Mouse (Mus musculus): Measurements from ENCODE around the gene Pmel. TPM values are rescaled to one million over a fixed set of nuclear protein-coding genes. Genes with fewer than 3 reads are reported as not detected.
A peak's percentile ranks its signal among the peaks of the same experiment; 100 is the strongest.
"Not testable (repeated sequence)": the region's sequence is repeated elsewhere in the genome, so short reads cannot be mapped to it uniquely, and the experiment has no call there.

Pmel gene
- polyA plus RNA-seq, 1 experiment from 2014 or later, result 0.22 TPM

DNA sequence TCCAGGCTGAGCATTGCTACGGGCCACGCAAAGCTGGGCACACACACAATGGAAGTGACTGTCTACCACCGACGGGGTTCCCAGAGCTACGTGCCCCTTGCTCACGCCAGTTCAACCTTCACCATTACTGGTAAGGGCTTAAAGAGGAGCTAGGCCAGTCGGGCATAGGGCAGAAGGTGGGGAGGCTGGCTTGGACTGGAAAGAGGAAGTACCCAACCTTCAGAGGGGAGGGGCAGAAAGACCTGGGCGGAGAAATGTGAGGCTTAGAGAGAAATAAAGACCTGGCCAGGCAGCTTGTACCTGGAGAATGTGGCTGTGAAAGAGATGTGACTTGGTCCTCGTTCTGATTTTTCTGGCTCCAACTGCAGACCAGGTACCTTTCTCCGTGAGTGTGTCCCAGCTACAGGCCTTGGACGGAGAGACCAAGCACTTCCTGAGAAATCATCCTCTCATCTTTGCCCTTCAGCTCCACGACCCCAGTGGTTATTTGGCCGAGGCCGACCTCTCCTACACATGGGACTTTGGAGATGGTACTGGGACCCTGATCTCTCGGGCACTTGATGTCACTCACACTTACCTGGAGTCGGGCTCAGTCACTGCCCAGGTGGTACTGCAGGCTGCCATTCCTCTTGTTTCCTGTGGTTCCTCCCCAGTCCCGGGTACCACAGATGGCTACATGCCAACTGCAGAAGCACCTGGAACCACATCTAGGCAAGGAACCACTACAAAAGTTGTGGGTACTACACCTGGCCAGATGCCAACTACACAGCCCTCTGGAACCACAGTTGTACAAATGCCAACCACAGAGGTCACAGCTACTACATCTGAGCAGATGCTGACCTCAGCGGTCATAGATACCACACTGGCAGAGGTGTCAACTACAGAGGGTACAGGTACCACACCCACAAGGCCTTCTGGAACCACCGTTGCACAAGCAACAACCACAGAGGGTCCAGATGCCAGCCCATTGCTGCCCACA, 11.9 kb downstream of the Pmel start:
- Histone ChIP-seq H3K36me3 (ENCODE audit: control insufficient read depth, insufficient read depth, low read length) (no peaks in the 10 kb centered on the region), H3K4me1 (ENCODE audit: control insufficient read depth, insufficient read depth, low read length) (no peaks in the 10 kb centered on the region), H3K4me3 (replicated peaks; ENCODE audit: low read depth, low read length) (no peak overlapping the region), H3K4me2 (ENCODE audit: low read length) (no peak overlapping the region), H3K9ac (replicated peaks; ENCODE audit: low read length) (no peak overlapping the region), H3K9me3 (ENCODE audit: control insufficient read depth, low read length) (no peaks in the 10 kb centered on the region), H3K27ac (replicated peaks; ENCODE audit: low read depth, low read length) (no peak overlapping the region), H3K27me3 (ENCODE audit: control insufficient read depth, insufficient read depth, low read length) (no peaks in the 10 kb centered on the region)
- DNase-seq (no peak), ATAC-seq (ENCODE audit: low FRiP score, low TSS enrichment) (no peak)
- WGBS, result 87% methylated on average over 19 of the region's 19 CpGs

DNA sequence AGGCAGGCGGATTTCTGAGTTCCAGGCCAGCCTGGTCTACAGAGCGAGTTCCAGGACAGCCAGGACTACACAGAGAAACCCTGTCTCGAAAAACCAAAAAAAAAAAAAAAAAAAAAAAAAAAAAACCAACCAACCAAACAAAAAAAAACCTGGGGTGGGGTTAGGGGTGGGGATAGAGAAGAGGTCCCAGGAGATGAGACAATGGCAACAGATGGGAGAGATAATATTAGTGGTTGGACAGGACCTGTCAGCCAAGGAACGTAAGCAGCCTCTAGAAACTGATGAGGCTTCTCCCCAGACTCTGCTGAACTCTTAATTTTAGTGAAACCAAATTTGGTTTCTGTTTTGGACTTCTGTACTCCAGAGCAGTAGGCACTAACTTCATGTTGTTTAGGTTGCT, 21.5 kb downstream of the Pmel start:
- H3K27me3 ChIP-seq (ENCODE audit: control insufficient read depth, insufficient read depth, low read length); H3K27ac ChIP-seq (replicated peaks; ENCODE audit: low read depth, low read length); H3K36me3 ChIP-seq (ENCODE audit: control insufficient read depth, insufficient read depth, low read length); H3K9ac ChIP-seq (replicated peaks; ENCODE audit: low read length); H3K4me1 ChIP-seq (ENCODE audit: control insufficient read depth, insufficient read depth, low read length); H3K4me3 ChIP-seq (replicated peaks; ENCODE audit: low read depth, low read length); H3K4me2 ChIP-seq (ENCODE audit: low read length); ATAC-seq (ENCODE audit: low FRiP score, low TSS enrichment); DNase-seq; H3K9me3 ChIP-seq (ENCODE audit: control insufficient read depth, low read length): not testable (repeated sequence)
- WGBS, result 95% methylated on average over 3 of the region's 4 CpGs

DNA sequence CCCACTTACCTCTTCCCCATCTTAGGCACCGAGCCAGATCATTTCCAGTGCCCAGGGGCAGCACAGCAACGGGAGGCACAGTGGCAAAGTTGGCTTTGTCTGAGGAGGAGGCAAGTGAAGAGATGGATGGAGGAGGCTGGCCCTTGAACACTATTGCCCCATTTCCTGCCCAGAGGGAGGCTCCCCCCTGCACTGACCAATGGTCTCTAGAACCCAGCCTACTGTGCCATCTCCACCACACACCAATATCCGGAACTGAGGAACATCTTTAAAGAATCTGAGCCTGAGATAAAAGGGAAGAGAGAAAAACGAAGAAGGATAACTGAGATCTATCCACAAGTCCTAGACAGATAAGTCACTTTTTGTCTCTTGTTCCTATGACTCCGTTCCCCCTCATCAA, 24.1 kb downstream of the Pmel start:
- no peak for ATAC-seq (ENCODE audit: low FRiP score, low TSS enrichment)
- H3K36me3 ChIP-seq (ENCODE audit: control insufficient read depth, insufficient read depth, low read length), result no peaks in the 10 kb centered on the region
- WGBS, result 87% methylated on average over 5 of the region's 5 CpGs
- H3K27me3 ChIP-seq (ENCODE audit: control insufficient read depth, insufficient read depth, low read length), result no peaks in the 10 kb centered on the region
- DNase-seq, result no peak
- no peak overlapping the region for H3K4me3 ChIP-seq (replicated peaks; ENCODE audit: low read depth, low read length)
- no peak overlapping the region for H3K4me2 ChIP-seq (ENCODE audit: low read length)
- no peak overlapping the region for H3K27ac ChIP-seq (replicated peaks; ENCODE audit: low read depth, low read length)
- no peaks in the 10 kb centered on the region for H3K9me3 ChIP-seq (ENCODE audit: control insufficient read depth, low read length)
- H3K4me1 ChIP-seq (ENCODE audit: control insufficient read depth, insufficient read depth, low read length), result no peaks in the 10 kb centered on the region
- no peak overlapping the region for H3K9ac ChIP-seq (replicated peaks; ENCODE audit: low read length)

DNA sequence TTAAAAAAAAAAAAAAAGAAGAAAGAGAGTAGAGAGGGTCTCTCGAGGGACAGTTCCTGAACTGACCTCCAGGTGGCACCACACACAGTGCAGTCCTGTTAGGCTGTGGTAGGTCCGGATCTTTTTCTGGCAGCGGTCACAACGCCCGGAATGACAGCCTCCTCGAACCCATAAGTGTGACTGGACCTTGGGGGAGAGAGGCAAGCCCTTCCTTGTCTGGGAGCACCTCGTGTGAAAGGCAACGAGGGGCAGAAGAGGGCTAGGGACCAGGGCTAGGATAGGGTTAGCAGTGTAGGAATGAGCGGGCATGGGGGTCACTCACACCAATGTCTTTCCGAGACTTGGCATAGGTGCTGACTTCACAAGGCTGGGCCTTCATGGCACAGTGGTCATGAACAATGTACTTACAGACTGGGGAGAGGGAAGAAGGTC, 27.0 kb downstream of the Pmel start:
- Histone ChIP-seq H3K4me3 (replicated peaks; ENCODE audit: low read depth, low read length) (no peak overlapping the region), H3K9me3 (ENCODE audit: control insufficient read depth, low read length) (no peaks in the 10 kb centered on the region), H3K27ac (replicated peaks; ENCODE audit: low read depth, low read length) (no peak overlapping the region), H3K4me2 (ENCODE audit: low read length) (no peak overlapping the region), H3K4me1 (ENCODE audit: control insufficient read depth, insufficient read depth, low read length) (no peaks in the 10 kb centered on the region), H3K27me3 (ENCODE audit: control insufficient read depth, insufficient read depth, low read length) (no peaks in the 10 kb centered on the region), H3K36me3 (ENCODE audit: control insufficient read depth, insufficient read depth, low read length) (no peaks in the 10 kb centered on the region), H3K9ac (replicated peaks; ENCODE audit: low read length) (no peak overlapping the region)
- ATAC-seq (ENCODE audit: low FRiP score, low TSS enrichment), result no peak
- WGBS, result 18% methylated on average over 10 of the region's 10 CpGs
- DNase-seq, result peak; percentile 82

DNA sequence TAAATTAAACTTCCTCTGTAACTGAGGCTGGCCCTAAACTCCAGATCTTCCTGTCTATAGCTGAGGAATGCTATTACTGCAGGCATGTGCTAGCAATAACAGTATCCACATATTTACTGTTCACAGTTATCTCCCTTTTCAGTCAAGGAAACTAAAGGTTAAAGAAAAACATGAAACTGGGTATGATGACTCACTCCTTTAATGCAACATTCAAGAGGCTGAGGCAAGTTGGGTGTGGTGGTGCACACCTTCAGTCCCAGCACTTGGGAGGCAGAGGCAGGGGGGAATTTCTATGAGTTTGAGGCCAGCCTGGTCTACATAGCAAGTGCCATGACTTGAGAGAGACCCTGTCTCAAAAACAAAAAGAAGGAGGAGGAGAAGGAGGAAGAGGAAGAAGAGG, 28.0 kb downstream of the Pmel start:
- H3K9me3 ChIP-seq (ENCODE audit: control insufficient read depth, low read length), result no peaks in the 10 kb centered on the region
- no peak overlapping the region for H3K9ac ChIP-seq (replicated peaks; ENCODE audit: low read length)
- no peaks in the 10 kb centered on the region for H3K36me3 ChIP-seq (ENCODE audit: control insufficient read depth, insufficient read depth, low read length)
- no peaks in the 10 kb centered on the region for H3K27me3 ChIP-seq (ENCODE audit: control insufficient read depth, insufficient read depth, low read length)
- no peak for DNase-seq
- no peak overlapping the region for H3K4me2 ChIP-seq (ENCODE audit: low read length)
- H3K4me3 ChIP-seq (replicated peaks; ENCODE audit: low read depth, low read length), result no peak overlapping the region
- H3K27ac ChIP-seq (replicated peaks; ENCODE audit: low read depth, low read length), result no peak overlapping the region
- no peaks in the 10 kb centered on the region for H3K4me1 ChIP-seq (ENCODE audit: control insufficient read depth, insufficient read depth, low read length)
- ATAC-seq (ENCODE audit: low FRiP score, low TSS enrichment), result no peak

DNA sequence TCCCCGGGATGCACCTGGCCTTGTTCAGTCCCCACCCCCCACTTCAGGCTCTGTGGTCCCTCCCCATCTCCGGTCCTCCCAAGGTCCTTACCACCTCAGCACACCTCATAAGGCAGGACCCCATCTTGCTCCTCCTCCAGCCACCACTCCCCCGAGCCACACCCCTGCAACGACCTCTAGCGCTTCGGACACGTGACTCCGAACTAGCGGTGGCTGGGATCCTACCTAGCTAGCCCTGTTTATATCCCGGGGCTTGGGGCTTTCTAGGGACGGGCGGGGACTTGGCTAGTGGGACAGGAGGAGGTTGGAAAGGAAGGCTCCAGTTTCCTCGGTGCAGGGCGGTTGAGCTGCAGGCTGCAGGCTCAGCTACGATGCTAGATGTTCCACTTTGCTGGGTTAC, 33.4 kb downstream of the Pmel start:
- no peak overlapping the region for H3K27ac ChIP-seq (replicated peaks; ENCODE audit: low read depth, low read length)
- DNase-seq, result no peak
- no peak for ATAC-seq (ENCODE audit: low FRiP score, low TSS enrichment)
- H3K4me3 ChIP-seq (replicated peaks; ENCODE audit: low read depth, low read length), result no peak overlapping the region
- no peak overlapping the region for H3K9ac ChIP-seq (replicated peaks; ENCODE audit: low read length)
- 6% methylated on average over 15 of the region's 15 CpGs for WGBS
- H3K9me3 ChIP-seq (ENCODE audit: control insufficient read depth, low read length), result no peaks in the 10 kb centered on the region
- peaks cover 10% of the 10 kb centered on the region for H3K27me3 ChIP-seq (ENCODE audit: control insufficient read depth, insufficient read depth, low read length)
- H3K4me2 ChIP-seq (ENCODE audit: low read length), result peak overlapping the region; percentile 42
- H3K4me1 ChIP-seq (ENCODE audit: control insufficient read depth, insufficient read depth, low read length), result no peaks in the 10 kb centered on the region
- no peaks in the 10 kb centered on the region for H3K36me3 ChIP-seq (ENCODE audit: control insufficient read depth, insufficient read depth, low read length)

DNA sequence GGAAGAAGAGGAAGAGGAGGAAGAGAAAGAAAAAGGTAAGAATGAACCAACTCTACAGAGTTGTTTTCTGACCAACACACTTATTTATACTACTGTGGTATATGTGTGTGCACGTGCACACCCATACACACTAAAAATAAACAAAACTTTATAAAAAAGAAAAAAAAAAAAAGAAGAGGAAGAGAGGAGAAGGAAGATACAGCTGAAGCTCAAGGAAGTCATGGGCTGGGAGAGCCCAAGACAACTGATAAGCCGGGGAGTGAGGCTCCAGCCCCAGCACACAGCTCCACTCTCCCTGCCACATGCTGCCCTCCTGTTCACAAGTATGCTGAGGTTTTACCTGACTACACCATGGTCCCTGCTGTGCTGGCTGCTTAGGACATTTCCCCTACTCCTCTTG, 36.3 kb downstream of the Pmel start:
- no peaks in the 10 kb centered on the region for H3K36me3 ChIP-seq (ENCODE audit: control insufficient read depth, insufficient read depth, low read length)
- no peaks in the 10 kb centered on the region for H3K9me3 ChIP-seq (ENCODE audit: control insufficient read depth, low read length)
- peaks cover 37% of the 10 kb centered on the region for H3K27me3 ChIP-seq (ENCODE audit: control insufficient read depth, insufficient read depth, low read length)
- H3K9ac ChIP-seq (replicated peaks; ENCODE audit: low read length), result no peak overlapping the region
- ATAC-seq (ENCODE audit: low FRiP score, low TSS enrichment), result no peak
- 79% methylated on average over 2 of the region's 2 CpGs for WGBS
- no peak overlapping the region for H3K4me2 ChIP-seq (ENCODE audit: low read length)
- H3K27ac ChIP-seq (replicated peaks; ENCODE audit: low read depth, low read length), result no peak overlapping the region
- H3K4me1 ChIP-seq (ENCODE audit: control insufficient read depth, insufficient read depth, low read length), result peaks cover 21% of the 10 kb centered on the region; the same call in 1 of the 2 replicates
- H3K4me3 ChIP-seq (replicated peaks; ENCODE audit: low read depth, low read length), result no peak overlapping the region
- no peak for DNase-seq

DNA sequence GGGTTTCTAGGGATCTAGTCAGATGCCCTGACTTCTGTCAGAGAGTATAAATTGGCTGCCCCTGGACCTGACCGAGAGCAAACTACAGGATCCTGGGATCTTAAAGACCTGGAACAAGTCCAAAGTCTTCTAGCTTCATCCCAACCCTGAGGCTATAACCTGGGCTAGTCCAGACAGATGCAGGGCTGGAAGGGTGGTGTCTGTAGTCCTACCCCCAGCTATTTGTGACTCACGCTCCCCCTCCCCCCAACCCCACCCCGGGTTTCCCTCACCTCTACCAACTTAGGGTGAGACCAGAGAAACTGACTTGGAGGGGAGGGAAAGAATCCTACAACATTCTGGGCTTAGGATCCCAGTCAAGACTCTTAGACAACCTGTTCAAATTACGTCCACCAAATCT, 38.6 kb downstream of the Pmel start:
- peaks cover 26% of the 10 kb centered on the region; the same call in 1 of the 2 replicates for H3K4me1 ChIP-seq (ENCODE audit: control insufficient read depth, insufficient read depth, low read length)
- no peaks in the 10 kb centered on the region for H3K9me3 ChIP-seq (ENCODE audit: control insufficient read depth, low read length)
- no peak overlapping the region for H3K9ac ChIP-seq (replicated peaks; ENCODE audit: low read length)
- ATAC-seq (ENCODE audit: low FRiP score, low TSS enrichment) (no peak), DNase-seq (no peak)
- WGBS, result 54% methylated on average over 4 of the region's 4 CpGs
- H3K27ac ChIP-seq (replicated peaks; ENCODE audit: low read depth, low read length), result no peak overlapping the region
- H3K4me3 ChIP-seq (replicated peaks; ENCODE audit: low read depth, low read length), result peak overlapping the region; percentile 55; the same call in 1 of the 2 replicates
- peaks cover 39% of the 10 kb centered on the region for H3K27me3 ChIP-seq (ENCODE audit: control insufficient read depth, insufficient read depth, low read length)
- H3K4me2 ChIP-seq (ENCODE audit: low read length), result no peak overlapping the region
- H3K36me3 ChIP-seq (ENCODE audit: control insufficient read depth, insufficient read depth, low read length), result no peaks in the 10 kb centered on the region

DNA sequence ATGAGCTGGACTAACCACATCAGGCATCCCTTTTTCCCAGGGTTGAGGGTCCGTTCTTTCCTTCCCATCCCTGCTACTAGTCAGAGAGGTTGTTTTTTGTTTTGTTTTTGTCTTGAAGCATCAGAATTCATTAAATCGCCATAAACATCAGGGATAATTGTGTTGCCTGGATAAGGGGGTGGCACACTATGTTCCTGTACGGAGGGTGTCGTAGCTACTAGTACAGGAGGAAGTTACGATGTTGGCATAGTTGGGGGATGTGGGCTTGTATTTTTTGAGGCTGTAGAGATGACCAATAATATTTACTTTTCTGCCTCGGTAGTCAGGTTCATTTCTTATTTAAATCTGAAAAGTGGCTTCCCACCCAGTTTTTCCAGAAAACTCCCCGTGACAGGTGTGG, 39.2 kb downstream of the Pmel start:
- WGBS, result 9% methylated on average over 7 of the region's 7 CpGs
- peak overlapping the region; percentile 65 for H3K9ac ChIP-seq (replicated peaks; ENCODE audit: low read length)

More for the DNA sequence above, 39.2 kb downstream of the Pmel start:
- Histone ChIP-seq H3K27me3 (ENCODE audit: control insufficient read depth, insufficient read depth, low read length) (peaks cover 39% of the 10 kb centered on the region), H3K9me3 (ENCODE audit: control insufficient read depth, low read length) (no peaks in the 10 kb centered on the region), H3K4me1 (ENCODE audit: control insufficient read depth, insufficient read depth, low read length) (peaks cover 28% of the 10 kb centered on the region; the same call in 1 of the 2 replicates), H3K27ac (replicated peaks; ENCODE audit: low read depth, low read length) (no peak overlapping the region), H3K4me3 (replicated peaks; ENCODE audit: low read depth, low read length) (peak overlapping the region; percentile 55), H3K4me2 (ENCODE audit: low read length) (peak overlapping the region; percentile 87), H3K36me3 (ENCODE audit: control insufficient read depth, insufficient read depth, low read length) (no peaks in the 10 kb centered on the region)
- DNase-seq, result no peak
- no peak for ATAC-seq (ENCODE audit: low FRiP score, low TSS enrichment)

All from midbrain, embryonic 14.5 days (tissue).